Mouse (Mus musculus): ENCODE data around the gene Gm20388. TPM values are rescaled to one million over a fixed set of nuclear protein-coding genes. Genes with fewer than 3 reads are reported as not detected.
A peak's percentile ranks its signal among the peaks of the same experiment; 100 is the strongest.

Gm20388 gene
- total RNA-seq, 2 experiments from 2014 or later: 10.7 TPM; not detected in 1

DNA sequence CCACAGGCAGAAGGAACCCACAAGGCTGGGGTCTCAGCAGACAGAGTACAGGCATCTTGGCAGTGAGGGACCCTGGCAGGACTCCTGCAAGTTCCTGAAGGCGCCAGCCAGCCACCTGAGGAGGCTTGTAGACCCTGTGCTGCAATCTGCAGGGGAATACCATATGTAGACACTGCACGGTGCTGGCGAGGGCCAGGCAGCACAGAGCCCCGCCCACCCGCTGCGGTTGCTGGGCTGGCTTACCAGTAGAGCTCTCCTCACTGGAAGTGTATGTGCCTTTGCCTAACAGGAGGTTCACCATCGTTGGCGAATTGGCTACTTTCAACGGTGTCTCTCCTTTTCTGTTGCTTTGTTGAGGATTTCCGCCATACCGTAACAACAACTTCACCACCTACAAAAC is 2985.7 kb downstream of the Gm20388 start:
- peak in 1 of 2 experiments; percentile 51 for DNase-seq (ENCODE audit: low spot score in 2 of 2)

DNA sequence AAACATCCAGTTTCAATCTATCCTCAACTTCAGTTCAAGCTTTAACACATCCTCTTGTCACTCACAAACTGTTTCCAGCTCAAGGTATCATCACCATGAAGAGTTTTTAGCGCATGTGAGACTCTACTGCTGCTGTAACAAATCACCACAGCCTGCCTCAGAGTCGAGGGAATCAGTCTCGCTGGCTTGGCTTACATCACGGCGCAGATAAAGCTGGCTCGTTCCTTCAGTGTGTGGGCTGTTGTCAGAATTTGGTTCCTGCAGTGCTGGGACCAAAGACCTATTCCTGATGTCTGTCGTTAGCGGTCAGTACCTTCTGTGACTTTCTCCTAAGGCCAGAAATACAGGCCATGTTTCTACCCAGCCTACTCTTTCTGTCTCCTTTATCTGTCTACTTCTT is 2986.6 kb downstream of the Gm20388 start:
- no peak for DNase-seq (ENCODE audit: low spot score in 2 of 2)

DNA sequence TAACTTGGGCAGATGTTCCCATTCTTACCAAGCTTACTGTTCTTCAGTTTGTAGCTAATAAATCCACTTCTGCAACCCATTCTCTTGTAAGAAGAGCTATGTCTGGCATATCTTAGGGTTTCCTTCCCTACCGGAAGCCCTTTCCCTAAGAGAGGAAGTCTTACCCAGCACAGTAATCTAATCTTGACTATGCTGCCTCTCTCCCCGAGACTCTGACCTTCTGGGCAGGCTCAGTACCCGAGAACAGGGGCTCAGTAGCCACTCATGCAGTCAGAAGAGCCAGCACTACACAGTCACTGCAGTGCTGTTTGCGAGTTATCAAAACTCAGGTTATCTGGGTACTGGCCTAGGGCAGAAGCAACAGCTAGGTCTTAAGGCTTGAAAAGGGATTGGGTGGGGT is 2987.4 kb downstream of the Gm20388 start:
- DNase-seq (ENCODE audit: low spot score in 2 of 2): no peak

DNA sequence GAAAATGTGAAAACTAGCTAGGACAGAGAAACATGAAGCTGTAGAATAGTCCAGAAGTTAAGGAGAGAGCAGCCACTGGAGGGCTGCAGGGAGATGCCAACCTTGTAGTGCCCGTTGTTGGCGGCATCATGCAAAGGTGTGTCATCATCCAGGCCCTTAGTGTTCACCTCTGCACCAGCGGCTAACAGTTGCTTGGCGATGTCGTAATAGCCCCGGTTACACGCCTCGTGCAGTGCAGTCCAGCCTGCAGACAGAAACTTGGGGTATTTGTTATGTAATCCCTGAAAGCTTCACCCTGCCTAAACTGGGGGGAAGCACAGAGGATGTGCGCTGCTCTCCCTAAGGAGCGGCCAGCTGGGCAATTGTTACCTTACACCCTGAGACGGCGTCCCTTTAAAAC is 2987.8 kb downstream of the Gm20388 start:
- no peak for DNase-seq (ENCODE audit: low spot score in 2 of 2)

DNA sequence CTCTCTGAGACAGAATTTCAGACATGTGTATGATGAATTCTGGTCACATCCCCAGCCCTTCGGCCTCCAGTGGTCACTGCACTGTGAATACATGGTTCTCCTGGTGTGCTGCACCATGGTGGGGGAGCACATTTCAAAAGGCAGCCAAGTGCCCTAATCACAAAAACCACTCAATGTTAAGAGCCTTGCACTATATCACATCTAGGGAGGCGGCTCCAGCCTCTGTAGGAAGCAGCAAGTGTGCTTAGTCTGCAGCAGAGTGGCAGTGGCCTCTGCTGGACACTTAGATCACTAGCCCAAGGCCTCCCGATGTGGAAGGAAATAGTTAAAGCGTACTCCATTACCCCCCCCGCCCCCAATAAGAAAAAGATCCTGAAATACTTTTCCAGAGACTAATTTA is 2988.4 kb downstream of the Gm20388 start:
- DNase-seq (ENCODE audit: low spot score in 2 of 2): no peak

DNA sequence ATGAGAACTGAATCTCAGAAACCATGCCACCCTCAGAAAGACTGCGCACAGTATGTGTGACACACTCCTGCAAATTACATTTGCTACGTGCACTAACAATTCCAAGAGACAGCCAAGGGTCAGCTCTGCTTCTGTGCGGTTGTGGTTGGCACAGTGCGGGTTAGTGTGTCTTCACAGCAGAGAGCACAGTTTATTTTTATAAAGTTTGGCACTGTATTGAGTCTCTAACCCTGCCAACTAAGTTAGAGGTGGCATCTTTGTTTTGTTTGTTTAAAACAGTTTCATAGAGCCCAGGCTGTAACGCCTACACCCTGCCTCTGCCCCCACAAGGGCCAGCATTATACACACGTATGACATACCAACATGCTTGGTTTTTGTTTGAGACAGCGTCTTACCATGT is 2990.8 kb downstream of the Gm20388 start:
- no peak for DNase-seq (ENCODE audit: low spot score in 2 of 2)

DNA sequence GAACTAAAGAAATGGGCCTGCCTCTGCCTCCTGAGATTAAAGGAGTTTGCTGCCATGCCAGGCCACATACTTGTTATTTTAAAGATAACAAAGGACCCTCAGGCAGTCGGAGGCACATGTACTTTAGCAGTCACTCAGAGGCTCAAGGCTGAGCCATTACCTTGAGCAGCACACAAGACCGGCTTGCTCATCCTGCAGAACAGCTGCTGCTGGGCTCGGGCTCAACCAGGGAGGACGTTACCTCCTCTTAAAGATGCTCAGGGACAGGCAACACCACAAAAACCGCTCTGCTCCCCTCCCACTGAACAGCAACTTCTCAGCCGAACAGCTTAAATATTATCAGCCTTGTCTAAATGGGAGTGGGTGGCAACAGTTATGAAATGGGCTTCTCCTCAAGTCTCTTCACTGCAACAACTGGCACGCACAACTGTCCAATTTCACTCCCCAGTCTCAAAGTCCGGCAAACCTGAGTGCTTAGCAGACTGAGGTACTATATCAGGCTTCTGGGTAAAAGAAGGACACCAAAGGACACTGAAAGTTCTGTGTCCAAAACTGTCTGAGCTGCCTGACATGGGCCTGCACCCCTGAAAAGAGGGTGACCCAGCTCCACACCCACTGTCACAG is 2991.4 kb downstream of the Gm20388 start:
- no peak for DNase-seq (ENCODE audit: low spot score in 2 of 2)

DNA sequence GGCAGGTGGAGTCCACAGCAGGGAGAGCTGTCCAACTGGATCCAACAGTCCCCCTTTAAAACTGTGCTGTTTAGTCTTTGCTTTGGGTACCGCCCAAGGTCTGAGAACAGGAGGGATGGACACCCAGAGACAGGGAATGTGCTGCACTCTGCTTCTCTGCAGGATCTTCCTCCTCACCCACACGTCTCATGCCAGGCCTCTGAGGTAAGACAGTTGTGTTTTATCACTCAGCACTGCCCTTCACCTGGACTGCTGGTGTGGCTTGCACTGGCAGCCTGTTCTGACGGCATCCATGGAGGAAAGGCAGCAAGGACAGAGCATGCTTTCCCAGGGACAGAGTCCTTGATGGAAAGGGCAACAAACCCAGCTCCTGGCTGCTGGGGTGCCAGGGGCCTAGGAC is 2991.9 kb downstream of the Gm20388 start:
- DNase-seq (ENCODE audit: low spot score in 2 of 2): no peak

DNA sequence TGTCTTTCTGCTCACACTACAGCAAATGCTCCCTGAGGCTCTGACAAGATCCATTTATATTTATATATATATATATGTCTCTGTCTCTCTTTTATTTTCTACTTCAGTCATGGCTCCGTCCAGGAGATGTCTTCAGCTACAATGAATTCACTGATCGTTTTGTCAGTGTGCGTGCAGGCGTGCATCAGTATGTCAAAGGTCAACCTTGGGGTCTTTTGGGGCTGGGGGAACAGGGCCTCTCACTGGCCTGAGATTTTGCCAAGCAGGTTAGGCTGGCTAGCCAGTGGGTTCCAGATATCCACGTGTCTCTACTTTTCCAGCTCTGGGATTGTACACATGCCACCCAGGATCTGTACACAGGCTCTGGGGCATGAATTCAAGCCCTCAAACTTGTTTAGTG is 2992.4 kb downstream of the Gm20388 start:
- DNase-seq (ENCODE audit: low spot score in 2 of 2): no peak

DNA sequence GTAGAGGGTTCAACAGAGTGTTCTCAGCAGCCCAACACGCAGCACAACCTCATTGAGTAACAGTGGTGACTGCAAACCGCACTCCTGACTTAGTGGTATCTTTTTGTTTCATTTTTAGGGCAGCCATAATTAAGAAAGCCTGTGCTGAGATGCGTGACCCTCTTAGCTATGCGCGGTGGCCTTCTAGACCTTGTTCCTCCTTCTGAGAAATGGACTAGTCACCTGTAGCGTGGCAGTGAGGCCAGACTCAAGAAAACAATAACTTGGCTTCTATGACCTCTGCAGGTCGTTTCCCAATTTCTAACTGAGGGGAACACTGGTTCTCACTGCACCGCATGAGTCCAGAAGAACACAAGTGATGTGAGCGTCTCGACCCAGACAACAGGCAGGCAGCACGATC is 2993.9 kb downstream of the Gm20388 start:
- no peak for DNase-seq (ENCODE audit: low spot score in 2 of 2)

DNA sequence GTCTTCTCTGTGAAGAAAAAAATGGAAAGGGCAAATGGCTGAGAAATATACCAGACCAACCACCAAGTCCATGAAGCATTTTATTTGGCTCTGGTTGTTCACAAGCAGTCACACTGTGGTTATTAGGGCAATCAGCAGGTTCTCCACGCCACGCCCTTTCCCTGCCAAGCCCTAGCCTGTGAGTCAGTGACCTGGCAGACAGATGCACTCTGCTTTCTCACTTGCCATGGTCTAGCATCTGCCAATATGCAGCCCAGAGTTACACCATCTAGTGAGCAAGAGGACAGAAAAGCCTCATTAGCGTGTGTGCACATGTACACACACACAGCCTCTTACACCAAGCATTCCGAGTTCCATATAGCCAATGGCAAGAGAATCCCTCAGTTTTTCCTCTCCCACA is 2994.7 kb downstream of the Gm20388 start:
- no peak for DNase-seq (ENCODE audit: low spot score in 2 of 2)

DNA sequence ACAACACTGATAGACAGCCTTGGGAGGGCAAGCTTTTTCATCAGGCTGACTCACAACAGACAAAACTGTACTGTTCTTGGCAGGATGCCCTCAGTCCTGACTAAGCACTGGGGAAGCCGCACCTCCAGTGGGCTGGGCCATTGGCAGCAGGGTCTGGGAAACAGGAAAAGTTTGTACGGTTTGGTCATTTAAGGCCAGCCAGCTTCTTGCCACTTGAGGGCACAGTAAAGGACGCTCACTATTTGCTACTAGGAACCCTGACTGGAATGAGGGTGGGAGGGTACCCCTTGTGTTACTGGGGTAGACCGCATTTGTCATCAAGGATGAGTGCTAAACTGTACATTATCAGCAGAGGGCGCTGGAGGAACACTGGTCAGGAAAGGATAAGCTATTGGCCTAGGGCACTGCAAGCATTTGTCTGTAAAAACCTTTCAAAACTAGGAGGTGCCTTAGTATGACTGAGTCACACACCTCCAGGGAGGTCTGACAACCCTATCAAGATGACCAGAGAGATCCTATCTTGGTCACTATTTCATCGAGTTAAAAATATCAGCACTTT is 2995.9 kb downstream of the Gm20388 start:
- DNase-seq (ENCODE audit: low spot score in 2 of 2): peak; percentile 90 to 96

DNA sequence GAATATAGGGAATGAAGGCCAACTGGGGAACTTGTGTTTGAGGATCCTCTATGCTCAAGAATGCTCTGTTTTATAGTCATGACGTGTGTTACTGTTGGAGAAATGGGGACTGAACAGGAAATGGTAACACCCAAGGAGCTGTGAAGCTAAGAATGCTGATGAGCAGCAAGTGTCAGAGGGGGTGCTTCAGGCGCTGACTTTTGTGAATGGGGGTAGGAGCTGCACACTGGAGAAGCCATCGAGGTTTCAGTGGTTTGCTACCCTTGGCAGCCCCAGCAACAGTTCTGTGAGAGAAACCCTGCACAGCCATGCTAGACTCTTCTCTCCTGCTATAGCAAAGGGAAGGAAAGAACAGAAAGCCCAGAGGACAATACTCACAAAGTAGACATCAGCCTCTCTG is 3001.5 kb downstream of the Gm20388 start:
- no peak for DNase-seq (ENCODE audit: low spot score in 2 of 2)

DNA sequence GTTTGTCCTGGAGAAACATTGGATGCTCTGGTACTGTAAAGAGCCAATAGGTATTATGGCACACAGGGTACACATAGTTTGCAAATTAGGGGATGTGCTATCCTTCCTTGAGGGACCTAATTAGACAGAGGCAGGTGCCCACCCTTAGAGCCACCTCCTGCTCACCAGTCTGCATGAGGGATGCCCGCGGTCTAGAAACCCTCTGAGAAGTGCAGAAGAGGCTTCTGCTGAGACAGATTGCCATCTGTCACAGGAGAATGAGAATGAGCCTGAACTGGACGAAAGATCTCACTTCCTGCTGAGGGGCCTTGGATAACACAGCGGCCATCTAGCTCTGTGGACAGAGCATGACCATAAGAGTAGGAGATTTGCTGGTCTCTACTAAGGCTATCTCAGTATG is 3002.2 kb downstream of the Gm20388 start:
- no peak for DNase-seq (ENCODE audit: low spot score in 2 of 2)

DNA sequence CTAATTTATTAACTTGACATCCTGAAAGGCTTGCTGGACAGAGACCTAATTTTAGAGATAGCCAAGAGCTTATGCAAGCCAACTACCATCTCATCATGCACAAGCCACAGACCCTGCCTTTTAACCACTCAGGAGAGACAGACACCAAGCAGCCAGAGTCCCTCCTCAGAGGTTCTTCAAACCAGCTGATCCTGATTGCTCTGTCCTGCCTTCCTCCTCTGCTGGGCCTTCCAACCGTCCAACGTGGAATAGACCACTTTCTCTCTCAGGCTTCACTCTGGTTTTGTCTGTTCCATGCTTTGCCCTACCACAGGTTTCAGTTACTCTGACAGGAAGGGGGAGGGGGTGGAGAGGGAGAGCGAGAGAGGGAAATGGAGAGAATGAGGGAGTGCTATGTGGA is 3006.1 kb downstream of the Gm20388 start:
- no peak for DNase-seq (ENCODE audit: low spot score in 2 of 2)

DNA sequence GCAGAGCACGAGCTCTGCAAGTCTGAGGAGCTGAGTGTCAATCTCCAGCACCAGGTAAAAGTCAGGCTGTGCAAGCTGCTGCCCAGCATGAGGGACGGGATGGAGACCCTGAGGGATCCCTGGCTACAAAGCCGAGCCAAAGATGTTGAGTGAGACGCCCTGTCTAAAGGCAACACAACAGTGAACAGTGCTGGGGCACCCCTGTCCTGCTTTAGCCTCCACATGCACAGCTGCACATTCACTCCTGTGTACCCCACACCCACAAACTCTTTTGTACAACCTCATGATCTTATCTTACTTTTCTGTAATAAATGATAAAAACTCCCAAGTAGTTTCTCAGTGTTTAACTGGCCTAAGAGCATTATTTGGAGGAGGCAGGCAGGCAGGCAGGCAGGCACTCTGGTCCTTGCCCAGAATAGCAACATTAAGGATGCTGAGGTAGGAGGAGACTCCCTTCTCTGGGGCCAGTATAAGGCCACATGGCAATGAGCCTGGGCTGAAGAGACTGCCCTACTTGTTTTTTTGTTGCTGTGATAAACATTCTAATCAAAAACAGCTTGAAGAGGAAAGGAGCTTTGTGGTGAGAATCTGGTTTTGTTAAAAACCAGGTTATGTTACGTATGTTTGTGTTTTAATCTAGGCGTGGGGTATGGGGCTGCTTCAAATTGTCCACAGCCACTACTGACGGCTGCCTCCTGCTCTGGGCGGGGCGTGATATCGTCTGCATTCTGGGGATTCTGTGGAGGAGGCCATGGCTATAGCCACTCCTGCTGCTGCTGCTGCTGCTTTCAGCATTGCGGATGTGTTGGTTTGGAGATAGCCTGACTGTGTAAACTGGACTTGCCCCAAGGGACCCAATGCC is 3007.1 kb downstream of the Gm20388 start:
- no peak for DNase-seq (ENCODE audit: low spot score in 2 of 2)

DNA sequence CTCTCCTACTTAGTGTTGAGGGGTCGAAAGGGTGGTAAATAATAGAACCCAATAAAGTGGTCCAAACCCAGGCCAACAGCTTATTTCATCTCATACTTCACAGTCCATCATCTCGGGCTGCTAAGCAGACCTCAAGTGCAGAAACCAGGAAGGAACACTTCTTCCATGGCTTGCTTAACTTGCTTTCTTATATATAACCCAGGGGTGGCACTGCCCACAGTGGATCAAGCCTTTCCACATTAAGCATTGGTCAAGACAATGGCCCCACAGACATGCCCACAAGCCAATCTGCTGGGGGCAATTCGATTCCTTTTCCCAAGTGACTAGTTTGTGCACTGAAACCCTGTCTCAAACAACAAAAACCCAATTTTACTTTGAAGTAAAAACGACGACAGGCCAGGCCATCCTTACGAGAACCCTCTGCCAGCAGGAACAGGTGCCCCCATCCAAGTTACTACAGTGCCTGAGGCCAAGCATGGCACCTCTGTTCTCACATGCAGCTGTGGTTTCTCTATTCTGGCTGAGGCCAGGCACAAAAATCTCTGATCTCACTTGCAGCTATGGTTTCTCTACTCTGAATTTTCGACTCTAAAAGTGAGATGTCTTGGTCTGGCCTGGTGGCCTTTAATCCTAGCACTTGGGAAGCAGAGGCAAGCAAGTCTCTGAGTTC is 3007.9 kb downstream of the Gm20388 start:
- DNase-seq (ENCODE audit: low spot score in 2 of 2): no peak

DNA sequence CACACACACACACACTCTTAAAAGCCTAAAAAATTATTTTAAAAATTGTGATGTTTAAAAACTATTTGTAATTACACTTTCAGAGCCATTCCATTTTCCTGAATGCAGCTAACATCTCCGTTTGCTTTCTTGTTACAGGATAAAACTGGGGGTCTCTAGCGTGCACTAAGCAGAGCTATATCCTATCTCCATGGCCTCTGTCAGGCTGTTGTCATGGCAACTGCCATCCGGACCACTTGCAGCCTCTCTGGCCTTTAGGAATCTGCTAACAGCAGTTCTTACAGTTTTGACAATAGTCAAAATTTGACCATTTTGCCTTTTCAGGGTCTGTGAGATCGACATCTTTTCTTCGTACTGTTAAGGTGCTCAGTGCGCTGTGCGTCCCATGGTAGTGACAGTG is 3010.2 kb downstream of the Gm20388 start:
- DNase-seq (ENCODE audit: low spot score in 2 of 2): no peak

DNA sequence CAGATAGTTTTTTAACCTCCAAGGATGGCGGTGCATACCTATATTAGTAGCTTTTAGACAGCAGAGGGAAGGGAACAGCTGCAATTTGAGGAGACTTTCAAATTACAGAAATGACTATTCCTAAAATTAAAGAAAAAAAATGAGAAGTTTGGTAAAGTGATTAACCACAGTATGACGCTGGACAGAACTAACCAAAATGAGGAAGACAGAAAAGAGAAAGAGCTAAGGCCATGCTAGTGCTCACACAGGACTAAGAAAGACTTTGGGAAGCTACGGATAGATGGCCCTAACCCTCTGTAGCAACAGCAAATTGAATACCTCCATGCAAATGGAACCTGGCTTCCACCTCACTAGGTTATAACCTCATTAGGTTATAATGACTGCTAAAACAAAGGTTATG is 3012.3 kb downstream of the Gm20388 start:
- no peak for DNase-seq (ENCODE audit: low spot score in 2 of 2)

DNA sequence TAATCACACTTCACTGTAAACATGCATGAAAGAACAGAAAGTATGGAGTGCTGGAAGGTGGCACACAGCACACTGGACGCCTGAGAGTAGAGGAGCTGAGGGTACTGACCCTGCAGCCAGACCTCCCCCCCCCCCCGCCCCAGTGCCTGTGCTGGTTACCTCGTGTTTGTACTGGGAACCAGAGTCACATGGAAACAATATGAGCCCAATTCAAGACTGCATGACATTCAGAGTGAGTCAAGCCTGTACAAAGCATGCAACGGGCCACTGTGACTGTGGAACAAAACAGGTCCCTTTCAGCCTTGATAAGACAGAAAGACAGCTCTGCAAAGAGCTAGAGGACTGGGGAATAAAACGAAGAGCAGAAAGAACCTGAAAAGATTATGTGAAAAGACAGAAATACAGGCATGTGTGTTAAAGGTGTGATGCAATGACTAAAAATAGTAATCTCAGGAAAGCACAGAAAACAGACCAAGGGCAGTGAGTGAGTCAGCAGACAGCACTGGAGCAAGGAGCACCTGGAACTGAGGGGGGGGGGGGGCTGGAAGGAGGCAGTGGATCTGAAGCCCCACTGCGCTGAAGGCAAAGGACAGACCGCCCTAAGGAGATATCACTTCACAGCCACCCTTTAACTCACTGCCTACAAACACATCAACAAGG is 3012.9 kb downstream of the Gm20388 start:
- no peak for DNase-seq (ENCODE audit: low spot score in 2 of 2)

DNA sequence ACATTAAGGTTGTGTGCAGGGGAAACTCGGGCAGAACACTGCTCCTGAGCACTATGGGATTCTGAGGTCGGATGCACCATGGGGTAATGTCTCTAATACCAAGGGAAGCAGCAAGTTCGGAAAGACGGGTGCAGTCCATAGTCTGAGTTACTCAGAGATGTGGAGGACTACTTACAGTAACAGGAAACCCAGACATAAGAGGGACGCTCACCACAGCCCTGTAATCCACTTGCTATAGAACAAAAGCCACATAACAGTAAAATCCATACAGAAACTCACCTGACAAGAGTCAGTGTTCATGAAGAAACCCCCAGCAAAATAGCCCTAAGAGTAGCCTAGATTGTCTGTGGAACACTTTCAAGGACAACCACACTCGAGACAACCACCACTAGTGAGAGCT is 3013.4 kb downstream of the Gm20388 start:
- no peak for DNase-seq (ENCODE audit: low spot score in 2 of 2)

Data from layer of hippocampus, adult 18-20 months (tissue).